Mouse (Mus musculus) urinary bladder, postnatal 36 days (tissue): ENCODE measurements around the gene Ccer1.
"Not testable (repeated sequence)": the region's sequence is repeated elsewhere in the genome, so short reads cannot be mapped to it uniquely, and the experiment has no call there.

Source experiments
- DNase-seq, 2 experiments: peaks; one replicate each; pipeline ENCODE4 v3.0.0; 2022; ENCODE audit warnings: low spot score in 2 of 2, mixed read lengths in 1 of 2

Ccer1 gene

DNA sequence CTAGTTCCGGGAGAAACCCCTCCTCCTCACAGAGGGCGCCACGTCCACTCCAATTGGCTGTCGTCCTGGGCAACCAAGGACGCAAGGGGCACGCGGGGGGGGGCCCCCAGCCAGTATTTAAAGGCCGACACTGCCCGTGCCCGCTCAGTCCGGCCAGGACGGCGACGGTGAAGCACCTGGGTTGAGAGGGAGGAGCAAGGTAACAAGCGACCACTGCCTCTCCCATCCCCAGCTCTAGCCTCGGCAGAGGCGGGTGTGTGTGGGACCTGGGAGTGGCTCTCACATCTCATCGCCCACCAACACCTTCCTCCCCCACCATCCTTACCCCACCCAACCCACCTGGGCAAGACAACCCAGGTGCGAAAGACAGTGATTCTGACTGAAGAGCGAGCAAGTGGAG, at the start of gene Ccer1:
TSS of gene Ccer1 (plus strand) at position 147 of the 400 bp plus-strand sequence.
- no peak for DNase-seq

DNA sequence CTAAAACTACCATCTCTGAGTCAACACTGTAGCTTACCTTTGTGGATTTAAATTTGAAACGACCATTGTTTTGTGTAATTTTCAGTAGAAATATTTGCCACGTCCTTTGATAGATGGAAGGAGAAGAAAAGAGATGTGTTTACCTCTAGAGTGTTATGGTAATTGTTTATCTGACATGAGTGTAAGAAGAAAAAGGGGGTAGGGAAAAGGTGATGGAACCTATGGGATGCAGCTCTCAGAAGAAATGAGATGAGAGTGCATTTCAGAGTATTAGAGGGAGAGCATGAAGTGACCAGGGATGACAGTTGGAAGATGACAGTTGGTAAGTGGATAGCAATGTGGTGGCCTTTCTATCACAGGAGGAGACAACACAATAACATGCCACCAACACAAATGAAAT, 49.1 kb upstream of the Ccer1 start, which contains the start of gene Epyc:
TSS of gene Epyc (plus strand) at position 301 of the 400 bp plus-strand sequence.
- no peak for DNase-seq

DNA sequence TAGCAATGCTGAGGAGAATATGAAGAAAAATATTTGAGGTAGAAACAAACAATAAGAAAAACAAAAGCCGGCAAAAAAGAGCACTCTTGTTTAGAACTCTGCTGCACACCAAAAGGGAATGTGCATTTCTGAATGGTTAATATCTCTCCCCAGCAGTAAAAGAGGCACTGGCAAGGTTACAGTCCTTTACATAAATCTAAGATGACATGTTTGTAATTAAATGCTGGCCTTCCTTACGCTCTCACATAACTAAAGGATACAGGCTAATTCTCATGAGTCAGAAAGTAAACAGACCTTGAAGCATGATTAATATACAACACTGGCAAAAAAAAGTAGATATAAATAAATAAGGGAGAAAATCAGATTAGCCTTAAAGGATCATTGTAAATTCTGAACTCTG, 42.5 kb upstream of the Ccer1 start:
- DNase-seq = no peak

DNA sequence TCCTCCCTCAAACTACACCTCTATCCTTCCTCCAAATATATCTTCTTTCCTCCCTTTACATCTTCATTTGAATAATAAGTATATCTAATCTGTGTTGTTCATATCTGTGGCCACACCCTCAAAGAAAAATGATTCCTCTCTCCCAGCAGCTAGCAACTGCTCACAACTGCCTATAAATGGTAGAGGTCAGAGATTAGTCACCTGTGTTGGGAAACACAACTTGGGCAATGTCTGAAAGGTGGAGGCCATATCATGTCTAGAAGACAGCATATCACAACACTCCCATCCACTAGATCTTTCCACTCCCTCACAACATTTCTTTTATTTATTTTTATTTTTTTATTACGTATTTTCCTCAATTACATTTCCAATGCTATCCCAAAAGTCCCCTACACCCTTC, 33.4 kb upstream of the Ccer1 start:
- DNase-seq = no peak

DNA sequence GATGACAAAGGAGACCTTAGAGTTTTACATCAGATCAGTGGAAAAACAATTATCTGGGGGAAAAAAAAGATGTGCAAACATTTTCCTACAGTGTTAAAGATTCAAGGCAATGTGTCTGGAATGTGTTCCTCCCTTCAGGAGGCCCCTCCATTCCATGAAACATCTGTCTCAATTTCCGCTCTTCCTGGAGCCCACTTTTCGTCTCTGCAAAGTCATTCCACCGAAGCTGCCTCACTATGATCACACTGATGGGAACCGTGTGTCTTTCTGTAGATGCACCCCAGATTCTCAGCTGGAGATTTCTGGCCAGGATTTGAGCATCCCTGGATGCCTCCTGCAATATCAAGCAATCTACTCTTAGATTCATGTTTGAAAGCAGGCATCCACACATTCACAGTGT, 24.2 kb upstream of the Ccer1 start:
- DNase-seq = no peak

DNA sequence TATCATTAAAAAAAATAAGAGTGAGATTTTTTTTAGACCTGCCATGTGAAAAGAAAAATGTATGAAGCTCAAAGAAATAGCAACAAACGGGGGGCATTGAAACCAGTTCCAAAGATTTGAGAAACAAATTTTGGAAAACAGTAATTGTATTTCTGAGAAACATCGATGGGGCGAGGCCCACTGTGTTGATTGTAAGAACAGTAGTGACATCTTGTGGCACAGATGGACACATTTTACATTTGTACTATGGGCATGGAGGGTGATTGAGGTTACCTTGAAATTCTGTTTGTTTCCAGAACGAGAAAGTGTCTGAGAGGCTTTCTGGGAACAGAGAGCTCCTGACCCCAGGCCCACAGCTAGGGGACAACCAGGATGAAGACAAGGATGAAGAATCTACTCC, 22.7 kb upstream of the Ccer1 start:
- DNase-seq = no peak

DNA sequence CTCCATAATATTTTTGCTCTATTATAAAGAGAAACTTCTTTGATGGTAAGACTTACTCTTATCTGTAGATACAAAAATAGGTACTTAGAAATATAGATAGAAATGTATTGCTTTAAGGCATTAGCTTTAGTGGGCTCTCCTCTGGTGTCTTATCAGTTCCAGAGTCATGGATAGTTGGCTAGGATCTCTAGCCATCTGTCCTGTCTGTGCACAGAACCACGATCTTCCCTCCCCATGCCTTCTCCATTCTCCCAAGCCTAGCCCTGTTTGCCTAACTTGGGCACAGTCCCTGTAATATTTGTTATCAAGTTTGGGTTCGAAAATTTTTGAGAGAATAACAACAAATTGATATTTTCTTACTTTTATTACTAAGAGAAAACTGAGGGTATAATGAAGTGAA, 19.6 kb upstream of the Ccer1 start:
- DNase-seq = no peak

DNA sequence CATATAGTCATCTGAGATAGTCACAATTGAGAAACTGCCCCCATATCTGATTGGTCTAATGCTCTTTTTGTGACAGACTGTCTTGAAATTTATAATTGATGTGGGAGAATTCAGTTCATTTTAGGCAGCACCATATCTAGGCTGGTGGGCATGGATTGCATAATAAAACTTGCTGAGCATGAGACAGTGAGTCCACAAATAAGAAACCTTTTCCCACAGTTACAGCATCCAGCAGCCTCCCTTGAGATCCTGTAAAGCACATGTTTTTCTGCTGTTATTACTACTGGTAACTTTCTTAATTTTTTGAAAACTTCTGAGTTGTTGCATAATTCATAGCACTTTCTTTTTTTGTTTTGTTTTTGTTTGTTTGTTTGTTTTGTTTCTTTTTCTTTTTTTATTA, 9.9 kb upstream of the Ccer1 start:
- DNase-seq = no peak

DNA sequence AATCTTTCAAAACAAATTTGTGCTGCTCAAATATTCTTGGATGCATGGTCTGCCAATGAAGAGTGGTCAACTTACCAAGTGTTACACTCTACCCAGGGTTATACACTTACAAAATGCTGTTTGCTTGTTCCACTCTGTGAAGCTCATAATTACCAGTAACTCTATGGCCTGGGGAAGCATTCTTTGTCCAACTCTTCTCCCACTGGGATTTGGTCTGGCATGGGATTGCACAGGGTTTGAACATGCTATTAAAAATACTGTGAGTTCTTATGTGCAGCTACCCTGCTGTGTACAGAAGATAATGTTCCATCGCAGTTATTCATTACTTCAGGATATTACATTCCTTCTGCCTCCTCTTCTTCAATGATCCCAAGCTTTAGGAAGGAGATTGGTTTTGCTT, 5.7 kb upstream of the Ccer1 start:
- DNase-seq = peak in 1 of 2 experiments; percentile 29

DNA sequence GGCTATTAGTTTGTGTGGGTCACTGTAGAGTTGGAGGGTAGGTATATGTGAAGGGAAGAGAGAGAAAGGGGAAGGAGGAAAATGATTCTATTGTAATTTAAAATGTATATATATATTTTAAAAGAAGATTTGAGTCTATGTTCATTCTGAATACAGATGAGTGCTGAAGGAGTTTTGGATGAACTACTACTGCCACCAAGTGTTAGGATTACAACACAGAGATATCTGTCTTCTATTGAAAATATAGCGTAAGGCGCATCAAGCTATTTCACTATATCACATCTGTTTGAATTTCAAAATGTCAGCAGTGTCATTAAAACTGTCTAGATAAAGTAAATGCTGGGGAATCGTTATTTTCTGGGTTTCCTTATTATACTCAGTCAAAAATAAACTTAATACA, 3.4 kb upstream of the Ccer1 start:
- no peak for DNase-seq

DNA sequence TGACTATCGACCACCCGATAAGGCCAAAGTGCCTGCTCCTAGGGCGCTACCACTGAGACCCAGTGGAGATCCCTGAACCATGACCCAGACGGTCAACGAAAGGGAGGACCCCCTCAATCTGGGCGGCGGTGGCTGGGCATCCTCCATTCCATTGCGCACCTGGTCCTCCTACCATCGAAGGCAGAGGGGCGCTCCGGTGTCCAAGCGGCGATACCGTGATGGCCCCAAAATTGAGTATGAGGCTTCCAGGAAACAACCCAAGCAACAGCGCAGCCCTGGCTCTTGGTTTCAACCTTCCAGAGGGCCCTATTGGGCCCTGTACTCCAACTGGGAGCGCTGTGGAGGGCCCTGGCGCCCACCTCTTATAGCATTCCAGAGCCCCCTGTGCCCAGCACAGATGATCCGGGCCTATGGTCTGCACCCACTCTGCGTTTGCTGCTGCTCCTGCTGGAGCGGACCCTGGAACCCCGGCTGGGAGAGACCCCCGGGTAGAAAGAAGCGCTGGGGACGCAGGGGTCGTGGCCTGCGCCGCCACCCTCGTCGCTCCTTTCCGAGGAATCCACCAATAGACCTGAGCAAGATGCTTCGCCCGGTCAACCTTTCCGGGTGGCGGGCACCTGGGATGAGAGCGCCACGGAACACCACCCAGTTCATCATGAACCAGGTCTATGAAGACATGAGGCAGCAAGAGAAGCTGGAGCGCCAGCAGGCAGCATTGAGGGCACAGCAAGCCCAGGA, 708 bp downstream of the Ccer1 start:
- no peak for DNase-seq

DNA sequence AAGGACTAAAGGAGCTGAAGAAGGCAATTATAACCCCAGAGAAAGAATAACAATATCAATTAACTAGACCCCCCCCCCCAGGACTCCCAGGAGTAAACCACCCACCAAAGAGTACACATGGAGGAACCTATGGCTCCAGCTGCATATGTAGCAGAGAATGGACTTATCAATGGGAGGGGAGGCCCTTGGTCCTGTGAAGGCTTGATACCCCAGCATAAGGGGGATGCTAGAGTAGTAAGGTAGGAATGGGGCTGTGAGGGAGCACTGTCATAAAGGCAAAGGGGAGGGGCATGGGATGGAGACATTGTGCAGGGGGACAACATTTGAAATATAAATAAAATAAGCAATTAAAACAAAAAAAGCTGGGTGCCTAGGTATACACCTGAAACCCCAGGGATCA, 9.5 kb downstream of the Ccer1 start:
- DNase-seq = no peak

DNA sequence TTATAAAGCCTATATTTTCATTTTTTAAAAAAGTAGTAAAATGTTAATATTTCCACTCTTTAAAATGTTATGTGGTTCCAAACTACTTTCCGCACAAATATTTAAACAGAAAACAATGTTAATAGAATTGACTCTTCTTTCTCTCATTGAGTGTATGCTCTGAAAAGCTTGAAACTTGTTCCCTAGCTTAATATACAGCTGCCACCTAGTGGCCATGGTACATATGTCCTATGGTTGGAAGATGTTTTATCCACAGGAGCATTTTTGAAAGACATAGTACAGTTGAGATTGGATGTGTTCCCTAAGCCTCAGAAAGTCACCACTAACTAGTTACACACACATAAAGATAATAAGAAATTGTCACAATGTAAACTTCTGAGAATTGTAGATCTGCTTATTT, 11.7 kb downstream of the Ccer1 start:
- no peak for DNase-seq

DNA sequence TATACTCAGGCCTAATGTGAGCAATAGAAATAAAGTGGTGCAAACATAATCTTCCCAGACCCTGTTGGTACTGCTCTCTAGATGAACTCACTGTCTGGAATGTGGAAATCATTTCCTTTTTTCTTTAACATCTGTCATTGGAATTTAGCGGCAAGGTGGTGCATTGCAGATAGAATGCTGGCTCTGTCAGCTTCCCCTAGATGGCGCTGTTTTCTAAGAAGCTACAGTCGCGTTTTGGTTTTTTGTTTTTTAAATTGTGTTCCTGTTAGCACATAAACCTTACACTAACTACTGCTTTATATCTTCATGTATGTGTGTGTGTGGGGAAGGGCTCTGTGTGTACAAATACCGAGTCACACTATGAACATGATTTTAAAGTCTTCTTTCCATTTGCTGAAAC, 19.8 kb downstream of the Ccer1 start:
- DNase-seq = no peak

DNA sequence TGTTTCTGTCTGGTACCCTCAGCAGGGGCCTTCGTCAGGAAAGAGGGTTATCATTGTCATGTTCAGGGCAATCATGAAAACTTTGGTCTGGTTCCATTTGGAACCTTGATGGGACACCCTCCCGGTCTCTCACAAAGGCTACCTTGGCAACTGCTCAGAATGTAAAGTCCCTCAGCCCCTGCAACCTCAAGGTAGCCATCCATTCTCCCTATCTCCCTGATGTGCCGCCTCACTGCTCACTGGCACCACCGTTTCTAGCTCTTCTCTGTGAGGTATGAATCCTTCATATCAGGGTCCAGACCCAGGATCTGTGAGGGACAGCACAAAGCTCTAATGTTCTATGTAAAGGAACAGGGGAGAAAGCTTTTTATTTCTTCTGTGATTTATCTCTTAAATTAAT, 21.7 kb downstream of the Ccer1 start:
- no peak for DNase-seq

DNA sequence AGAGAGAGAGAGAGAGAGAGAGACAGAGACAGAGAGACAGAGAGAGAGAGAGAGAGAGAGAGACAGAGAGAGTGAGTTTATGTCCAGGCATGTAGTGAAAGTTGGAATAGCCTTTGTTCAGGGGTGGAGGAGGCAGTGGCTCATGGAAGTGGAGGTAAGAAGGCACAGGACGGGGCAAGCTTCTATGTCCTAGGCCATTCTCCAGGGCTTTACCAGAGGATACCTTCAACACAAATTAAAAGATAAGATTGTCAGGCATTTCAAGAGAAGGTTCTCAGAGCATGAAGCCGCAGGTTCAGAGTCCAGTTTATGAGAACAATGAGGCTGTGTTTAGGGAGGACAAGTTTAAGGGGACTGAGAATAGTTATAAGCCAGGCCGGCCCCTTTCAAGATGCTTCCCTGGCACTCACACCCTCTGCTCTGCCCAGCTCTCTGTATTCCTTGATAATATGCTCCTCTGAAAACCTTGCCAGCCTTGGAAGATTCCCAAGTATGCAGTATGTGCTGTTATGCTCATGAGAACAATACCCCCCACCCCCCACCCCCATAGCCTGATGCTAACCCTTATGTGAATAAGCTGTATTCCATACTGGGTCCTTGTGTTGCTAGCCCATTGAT, 22.5 kb downstream of the Ccer1 start:
- no peak for DNase-seq

DNA sequence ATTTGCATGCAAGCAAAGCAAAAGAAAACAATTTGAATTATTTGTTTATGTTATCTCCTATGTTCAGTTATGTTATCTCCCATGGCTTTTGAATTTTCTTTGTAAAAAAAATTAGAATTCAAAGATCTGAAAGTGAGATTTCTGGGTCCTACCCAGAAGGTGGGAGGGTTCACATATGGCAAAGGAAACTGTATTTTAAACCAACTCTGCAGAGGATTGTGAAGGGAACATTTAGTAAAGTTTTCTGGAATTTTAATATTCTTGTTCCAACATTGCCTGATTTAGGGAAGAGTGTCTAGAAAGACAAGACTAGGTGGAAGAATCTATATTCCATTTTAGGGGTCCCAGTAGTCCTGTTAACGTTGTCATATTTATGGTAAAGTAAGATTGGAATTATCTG, 24.4 kb downstream of the Ccer1 start:
- DNase-seq = no peak

DNA sequence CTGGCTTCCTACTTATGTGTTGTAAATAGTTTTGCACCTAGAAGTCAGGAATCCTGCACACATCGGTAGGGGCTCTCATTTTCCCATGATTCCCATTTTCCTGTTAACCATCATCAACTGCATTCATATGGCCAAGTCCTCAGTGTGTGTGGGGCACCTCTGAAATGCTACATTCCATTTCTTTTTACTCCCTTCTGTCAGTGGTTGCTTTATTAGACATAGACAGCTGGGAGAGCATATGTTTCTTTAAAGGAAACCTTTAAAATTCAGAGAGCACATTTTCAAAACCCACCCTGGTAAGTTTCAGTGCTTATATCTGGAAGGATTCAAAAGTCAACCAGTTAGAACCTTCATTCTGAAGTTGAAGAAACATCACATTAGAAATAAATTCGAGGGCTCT, 25.2 kb downstream of the Ccer1 start:
- DNase-seq = no peak

DNA sequence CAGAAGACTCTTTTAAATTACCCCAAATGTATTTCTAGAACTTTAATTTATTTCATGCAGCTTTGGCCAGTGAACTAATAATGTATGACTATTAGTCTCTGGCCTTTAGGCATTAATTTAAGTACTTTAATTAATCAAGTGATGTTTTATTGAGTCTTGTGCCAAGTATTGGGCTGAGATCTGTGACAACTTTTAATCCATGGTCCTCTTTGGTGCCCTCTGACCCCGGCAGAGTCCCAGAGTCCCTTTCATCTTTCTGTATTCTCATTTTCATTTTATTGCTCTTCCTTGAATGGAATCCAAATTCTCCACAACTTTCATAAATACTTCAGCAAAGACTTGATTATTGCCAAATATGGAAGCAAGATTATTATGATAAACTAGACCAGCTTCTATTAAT, 27.8 kb downstream of the Ccer1 start:
- no peak for DNase-seq

DNA sequence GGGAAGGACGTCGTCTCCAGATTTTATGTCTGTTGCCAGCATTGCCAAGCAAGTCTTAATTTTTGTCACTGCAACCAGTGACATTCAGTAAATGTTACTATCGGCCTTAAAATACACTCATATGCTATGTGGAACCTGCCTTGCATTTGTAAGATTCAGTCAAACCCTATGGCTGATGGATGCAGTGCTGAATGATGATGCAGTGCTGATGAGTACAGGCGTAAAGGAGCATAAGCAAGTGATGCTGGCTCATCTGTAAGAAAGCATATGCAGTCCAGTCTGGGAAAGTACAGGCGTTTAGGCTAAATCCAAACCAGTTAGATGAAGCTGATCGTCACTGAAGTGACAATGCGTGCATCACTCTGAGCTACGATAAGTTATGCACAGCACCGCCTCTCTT, 29.9 kb downstream of the Ccer1 start:
- no peak for DNase-seq

DNA sequence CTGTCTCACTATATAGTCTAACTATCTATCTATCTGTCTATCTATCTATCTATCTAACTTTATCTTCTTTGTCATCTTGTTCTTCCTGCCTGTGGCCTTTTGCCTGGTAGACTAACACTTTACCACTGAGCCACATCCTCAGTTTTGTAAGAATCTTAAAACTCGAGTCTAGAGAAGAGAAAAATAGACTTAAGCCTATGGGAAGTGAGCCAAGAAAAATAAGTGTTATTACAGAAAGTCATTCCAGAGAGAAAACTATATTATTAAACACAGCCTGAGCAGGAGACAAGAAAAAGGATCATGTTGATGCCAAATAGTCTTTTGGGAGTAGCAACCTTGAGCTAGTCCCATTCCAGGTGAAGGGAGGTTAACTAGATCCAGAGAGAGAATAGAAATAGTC, 33.1 kb downstream of the Ccer1 start:
- DNase-seq = no peak

DNA sequence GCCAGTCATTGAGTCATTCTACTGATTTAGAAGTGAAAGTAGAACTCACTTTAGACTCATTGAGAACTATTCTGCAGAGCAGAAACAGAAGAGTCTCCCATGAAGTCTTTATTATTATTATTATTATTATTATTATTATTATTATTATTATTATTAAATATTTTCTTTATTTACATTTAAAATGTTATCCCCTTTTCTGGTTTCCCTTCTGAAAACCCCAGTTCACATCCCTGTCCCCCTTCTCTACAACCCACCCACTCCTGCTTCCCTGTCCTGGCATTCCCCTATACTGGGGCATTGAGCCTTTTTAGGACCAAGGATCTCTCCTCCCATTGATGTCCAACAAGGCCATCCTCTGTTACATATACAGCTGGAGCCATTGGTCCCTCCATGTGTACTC, 33.8 kb downstream of the Ccer1 start, which contains the start of gene C030005K15Rik:
TSS of gene C030005K15Rik (minus strand) at position 101 of the 400 bp plus-strand sequence.
- DNase-seq = not testable (repeated sequence)
